Mouse (Mus musculus) adrenal gland, postnatal 4 days (tissue): ENCODE results near the gene Bcl2. TPM values are rescaled to one million over a fixed set of nuclear protein-coding genes. Genes with fewer than 3 reads are reported as not detected.

ENCODE experiments used
- DNase-seq, 2 experiments: peaks; one replicate each; pipeline ENCODE4 v3.0.0; 2021 to 2022; ENCODE audit warnings: low spot score in 2 of 2, mixed read lengths in 2 of 2
- total RNA-seq, 2 experiments: library from RNA; stranded (reverse); gene quantifications; 2 replicates each; pipeline ENCODE4 v1.2.3; 2021

The Bcl2 gene
- total RNA-seq, 2 experiments from 2014 or later, result 9.1 to 13.3 TPM

DNA sequence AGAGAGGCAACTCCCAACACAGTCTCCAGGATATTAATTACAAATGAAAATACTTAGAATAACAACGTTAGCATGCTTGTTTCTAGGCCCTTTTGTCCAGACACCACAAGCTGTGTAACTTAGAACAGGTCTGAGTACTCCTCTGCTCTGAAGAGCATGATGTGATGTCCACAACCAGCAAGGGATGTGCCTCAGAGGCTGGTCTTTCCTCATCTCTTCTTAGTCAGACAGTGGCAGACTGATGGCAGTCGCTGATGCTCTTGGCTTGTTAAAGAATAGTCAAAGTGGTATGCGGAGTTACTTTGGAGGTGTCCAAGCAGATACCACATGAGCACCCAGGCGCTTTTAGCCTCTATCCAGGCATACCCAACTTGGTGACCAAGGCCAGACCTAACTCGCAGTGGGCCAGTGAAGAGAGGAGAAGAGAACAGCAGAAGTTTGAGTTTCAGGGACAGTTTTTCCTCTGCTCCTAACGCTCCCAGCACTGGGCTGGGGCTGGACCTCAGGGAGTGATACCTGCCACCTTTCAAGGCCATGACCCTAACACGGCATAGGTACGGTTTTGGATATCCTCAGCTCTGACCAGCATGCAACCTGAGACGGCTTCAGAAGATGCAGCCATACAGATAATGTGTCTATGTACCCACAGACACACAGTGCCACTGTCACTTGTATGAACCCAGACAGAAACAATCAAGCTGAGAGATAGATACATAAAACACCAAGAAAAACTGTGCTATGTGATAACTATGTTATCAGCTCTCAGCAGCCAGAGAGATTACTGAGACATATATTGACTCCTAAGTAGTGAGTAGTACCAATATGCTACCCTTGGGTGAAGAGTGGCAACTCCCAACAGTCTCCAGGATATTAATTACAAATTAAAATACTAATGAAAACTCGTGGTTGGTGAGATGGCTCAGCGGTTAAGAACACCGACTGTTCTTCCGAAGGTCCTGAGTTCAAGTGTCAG lies 1.3 kb upstream of the Bcl2 start:
- no peak for DNase-seq

DNA sequence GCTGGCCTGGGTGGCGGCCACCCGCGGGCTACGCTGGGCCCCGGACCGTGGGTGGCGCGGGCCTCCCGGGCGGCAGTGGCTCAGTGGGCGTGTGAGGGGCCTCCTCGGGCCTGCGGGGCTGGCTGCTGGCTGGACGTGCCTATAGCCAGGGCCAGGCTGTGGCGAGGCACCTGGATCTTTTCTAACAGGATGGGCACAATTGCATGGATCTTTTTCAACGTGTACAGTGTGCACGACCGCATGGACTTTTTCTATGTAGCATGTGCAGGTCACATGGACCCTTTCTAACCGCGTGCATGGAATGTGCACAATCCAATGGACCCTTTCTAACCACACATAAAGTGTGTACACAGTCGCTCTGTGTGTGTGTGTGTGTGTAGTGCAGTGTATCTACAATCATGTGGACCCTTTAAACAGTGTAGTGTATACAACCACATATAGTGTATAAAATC lies 482 bp upstream of the Bcl2 start:
- DNase-seq, result peak in 1 of 2 experiments; percentile 8

DNA sequence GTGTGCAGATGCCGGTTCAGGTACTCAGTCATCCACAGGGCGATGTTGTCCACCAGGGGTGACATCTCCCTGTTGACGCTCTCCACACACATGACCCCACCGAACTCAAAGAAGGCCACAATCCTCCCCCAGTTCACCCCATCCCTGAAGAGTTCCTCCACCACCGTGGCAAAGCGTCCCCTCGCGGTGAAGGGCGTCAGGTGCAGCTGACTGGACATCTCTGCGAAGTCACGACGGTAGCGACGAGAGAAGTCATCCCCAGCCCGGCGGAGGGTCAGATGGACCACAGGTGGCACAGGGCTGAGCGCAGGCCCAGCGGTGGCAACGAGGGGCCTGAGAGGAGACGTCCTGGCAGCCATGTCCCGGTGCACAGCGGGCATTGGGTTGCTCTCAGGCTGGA lies 1.7 kb downstream of the Bcl2 start:
- peak in 1 of 2 experiments; percentile 21 for DNase-seq

DNA sequence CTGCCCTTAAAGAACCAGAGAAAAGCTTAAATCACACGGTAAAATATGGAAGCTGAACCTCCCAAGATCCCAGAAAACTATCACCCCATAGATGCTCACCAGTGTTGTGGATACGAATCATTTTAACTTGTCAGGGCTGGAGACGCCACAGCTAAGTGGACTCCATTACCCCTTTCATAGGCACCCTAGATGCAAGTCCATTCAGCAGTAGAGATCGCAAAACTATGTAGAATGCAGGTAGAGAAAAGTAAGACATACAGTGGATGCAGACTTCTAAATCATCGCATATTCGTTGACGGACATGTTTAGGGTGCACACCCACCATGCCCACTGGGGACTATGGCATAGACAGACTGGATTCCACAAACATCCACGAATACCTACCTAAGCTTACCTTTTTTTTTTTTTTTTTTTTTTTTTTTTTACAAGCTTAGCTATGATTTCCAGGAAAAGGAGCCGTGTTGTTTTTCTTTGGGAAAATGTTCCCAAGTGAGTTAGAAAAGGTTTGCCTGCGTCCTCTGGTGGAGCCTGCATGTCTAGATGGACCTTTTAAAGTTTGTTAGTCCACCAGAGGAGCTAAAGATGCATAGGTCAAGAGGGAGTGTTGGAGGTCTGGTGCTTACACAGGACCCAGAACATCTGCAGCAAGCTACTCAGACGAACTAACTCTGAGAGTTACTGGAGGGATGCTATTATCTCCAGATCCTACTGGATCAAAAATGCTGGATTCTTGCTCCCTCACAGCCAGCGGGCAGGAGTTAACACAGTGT lies 2.5 kb downstream of the Bcl2 start:
- DNase-seq, result no peak

DNA sequence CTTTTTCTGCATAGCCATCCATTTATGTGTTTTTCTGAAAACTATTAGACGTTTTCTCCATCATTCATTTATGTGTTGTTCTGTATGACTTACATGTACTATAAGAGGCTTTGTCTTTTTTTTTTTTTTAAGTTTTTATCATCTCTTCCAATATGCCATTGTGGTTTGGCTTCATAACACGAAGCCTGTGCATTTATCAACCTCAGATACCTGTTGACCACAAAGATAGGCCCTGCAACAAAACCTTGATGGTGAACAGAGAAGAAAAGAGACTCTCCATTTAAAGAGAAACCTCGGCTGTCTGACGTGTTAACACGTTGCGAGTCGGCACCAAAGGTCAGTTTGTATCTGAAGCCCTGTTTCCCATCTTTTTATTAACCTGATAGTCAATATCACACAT lies 3.9 kb downstream of the Bcl2 start:
- DNase-seq, result no peak

DNA sequence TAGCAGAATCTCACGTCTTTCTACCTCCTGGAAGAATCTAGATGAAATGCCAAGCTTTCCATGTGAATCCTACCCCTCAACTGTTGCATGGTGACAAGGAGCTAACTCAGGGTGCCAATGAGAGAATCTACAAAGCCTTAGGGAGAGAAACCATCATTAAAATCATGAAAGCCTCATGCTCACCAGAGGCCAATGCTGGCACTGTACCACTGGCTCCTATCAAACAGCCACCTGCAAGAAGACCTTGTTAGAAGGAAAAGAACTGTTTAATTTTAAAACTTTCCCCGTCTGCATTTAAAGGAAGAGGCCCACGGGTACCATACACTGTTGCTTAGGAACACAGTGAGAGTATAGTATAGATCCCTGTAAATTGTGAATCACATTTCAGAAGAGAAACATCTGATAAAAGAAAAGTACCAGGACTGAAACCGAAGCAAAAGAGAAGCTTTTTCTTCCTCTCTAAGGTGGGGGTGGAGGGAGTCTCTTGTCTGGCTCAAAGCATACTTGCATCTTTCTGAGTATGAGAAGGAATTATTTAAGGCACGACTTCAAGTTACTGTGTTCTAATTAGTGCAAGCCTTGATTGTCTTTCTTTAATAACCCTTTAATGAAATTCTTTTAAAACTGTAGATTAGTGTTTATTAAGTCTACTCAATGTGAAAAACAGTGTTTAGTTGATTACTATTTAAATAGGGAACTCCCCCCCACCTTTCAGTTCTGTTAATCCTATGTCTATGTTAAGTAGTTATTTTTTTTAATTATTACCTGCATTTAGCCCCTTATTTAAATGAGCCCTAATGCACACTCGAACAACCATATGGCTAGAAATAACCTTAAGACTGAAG lies 6.8 kb downstream of the Bcl2 start:
- DNase-seq, result no peak

DNA sequence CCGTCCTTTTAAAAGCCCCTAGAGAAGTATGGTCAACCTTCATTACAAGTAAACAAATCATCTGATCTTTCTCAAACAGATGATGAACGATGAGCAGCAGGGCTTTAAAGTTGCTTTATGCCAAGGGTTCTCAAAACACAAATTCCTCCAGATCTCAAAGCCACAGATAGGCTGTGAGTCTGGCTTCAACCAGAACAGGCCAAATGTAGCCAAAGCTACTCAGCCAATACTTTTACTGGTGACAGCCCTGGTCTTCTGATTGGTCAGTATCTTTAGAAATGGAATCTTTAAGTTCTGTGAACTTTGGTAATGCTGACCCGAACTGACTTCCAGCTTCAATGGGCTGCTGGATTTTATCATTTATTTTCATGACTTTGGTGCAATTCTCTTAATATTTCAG lies 10.9 kb downstream of the Bcl2 start:
- no peak for DNase-seq

DNA sequence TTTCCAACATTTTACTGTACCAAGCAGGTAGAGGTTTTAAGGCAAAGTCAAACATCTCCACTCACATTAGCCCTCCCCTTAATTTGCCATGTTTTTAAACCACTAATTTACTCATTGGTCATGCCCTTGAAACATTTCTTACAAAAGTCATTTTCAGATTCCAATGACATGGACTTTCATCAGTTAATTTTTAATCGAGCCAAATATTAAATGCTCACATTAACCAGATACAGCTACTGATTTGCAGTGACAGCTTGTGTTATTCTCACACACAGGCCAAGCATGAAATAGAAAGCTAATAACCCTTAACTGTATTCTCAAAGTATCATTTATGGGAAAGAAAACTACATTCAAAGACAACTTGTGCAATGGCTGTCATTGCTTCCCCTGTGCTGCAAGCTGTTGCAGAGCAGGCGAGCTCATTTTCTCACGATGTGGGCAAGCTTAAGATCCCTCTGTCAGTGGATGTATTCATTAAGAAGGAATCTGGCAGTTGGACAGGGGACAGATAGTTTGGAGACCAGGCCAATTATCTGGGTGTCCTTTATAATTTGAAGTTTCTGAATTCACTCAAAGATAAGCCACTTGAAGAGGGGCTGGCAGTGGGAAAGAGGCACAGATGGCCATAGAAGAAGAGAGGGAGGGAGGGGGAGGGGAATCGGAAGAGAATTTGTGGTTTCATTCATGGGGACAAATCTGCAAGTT lies 11.5 kb downstream of the Bcl2 start:
- no peak for DNase-seq

DNA sequence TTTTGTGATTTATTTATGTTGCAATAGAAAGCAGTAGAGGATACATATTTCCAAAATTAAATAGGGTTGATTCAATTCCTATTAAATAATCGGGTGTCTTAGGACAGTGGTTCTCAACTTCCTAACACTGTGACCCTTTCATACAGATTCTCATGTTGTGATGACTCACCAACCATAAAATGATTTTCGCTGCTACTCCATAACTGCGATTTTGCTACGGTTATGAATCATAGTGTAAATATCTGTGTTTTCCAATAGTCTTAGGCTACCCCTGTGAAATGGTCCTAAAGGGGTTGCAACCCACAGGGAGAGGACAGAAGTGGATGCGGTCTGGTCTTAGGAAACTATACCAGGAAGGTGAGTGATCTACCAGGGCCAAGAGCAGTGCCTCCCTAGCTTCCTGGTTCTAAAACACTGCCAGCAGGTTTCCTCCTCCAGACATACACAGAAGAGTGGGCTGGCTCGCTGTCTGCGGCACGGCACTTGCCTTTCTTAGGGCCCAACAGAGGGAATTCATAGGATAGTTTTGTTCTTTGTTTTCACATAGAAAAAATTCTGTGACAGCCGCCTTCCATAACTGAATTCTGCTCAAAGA lies 13.5 kb downstream of the Bcl2 start:
- no peak for DNase-seq

DNA sequence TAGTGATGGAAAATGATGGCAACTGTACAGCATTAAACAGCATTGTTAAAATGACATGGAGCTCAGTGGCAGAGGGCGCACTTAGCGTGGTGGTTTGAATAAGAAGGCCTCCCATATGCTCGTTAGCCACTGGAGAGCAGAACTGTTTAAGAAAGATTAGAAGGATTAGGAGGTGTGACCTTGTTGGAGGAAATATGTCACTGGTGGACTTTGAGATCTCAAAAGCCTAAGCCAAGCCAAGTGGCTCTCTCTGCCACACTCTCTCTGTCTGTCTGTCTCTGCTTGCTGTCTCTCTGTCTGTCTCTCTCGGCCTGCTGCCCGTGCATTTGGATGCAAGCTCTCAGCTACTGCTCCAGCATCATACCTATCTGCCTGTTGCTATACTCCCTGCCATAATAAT lies 17.6 kb downstream of the Bcl2 start:
- DNase-seq, result no peak

DNA sequence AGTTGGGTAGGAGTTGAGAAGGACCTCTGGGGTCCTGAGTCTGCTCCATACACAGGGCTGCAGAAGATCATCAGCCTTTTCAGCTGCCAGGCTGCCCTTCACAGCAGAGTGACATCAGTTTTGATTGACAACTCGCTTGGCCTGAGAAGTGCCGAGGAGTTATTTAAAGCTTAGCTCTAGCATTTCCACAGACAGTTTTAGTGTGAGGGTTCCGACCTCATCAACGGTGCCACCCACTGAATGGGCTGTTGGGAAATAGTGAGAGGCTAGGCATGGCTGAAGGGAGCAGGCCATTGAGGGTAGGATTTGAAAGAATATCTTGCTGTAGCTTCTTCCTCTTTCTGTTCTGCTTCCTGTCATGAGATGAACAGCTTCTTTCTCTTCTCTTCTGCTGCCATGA lies 18.4 kb downstream of the Bcl2 start:
- DNase-seq, result no peak

DNA sequence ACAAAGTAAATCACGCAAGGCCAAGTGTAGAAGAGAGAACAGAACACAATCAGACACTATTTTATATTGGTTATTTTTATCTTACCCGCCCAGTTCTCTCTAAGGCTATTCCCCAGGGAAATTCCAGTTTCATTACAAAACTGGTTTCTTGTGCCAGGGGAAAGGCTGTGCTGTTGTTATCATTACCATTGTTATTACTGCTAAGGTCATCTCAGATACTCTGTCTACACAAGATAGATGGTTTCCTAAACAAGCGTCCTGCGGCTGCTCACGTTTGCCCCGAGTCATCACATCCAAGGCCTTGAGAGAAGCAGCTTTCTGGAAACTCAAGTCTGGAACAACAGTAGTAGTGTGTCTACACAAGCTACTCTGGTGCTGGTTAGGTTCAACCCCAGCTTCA lies 19.8 kb downstream of the Bcl2 start:
- no peak for DNase-seq

DNA sequence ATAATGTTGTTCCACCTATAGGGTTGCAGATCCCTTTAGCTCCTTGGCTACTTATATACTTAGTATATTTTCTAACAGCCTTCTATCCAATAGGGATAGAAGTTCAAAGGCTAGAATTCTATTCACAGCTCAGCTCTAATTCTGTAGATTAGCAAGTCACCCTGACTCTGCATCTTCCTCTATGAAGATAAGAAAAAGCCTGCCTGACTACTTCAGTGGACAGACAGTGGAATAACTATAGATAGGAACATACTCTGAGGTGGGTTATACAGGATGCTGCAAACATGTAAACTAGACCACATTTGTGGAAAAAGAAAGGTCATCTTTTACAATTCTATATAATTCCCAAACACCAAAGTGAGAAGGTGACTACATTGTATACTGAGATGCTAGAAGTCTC lies 21.5 kb downstream of the Bcl2 start:
- DNase-seq, result no peak

DNA sequence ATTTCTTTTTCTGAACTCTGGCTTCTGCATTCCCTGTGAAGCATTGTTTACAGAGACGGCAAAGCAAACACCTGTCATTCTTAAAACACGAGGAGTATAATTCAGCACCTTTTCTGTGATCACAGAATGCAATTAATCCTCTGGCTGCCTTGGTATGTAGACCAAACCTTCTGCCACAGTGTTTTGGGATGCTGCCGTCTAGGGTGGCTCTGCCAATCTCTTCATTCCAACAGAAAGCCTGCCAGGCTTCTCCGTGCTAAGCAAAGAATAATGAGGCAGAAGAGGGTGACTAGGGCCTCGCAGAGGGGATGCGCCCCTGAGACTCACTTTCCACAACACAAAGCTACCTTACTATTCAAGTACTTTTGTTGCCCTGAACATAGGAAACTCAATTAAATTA lies 23.2 kb downstream of the Bcl2 start:
- DNase-seq, result no peak

DNA sequence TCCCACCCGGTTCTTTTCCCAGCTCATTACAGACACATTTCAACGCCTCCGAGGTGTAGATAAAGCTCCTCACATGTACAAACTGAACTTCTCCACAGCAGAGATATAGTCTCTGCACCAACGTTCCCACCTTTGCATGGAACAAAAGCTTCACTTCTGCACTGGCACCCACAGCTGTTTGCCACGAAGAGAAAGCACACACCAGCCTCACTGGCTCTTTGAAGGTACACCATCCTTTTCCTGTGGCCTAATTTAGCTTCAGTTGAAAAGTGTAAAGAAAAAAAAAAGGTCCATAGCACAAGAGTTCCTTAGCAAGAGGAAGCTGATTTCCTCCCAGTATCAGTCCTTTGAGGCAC lies 25.9 kb downstream of the Bcl2 start:
- no peak for DNase-seq

DNA sequence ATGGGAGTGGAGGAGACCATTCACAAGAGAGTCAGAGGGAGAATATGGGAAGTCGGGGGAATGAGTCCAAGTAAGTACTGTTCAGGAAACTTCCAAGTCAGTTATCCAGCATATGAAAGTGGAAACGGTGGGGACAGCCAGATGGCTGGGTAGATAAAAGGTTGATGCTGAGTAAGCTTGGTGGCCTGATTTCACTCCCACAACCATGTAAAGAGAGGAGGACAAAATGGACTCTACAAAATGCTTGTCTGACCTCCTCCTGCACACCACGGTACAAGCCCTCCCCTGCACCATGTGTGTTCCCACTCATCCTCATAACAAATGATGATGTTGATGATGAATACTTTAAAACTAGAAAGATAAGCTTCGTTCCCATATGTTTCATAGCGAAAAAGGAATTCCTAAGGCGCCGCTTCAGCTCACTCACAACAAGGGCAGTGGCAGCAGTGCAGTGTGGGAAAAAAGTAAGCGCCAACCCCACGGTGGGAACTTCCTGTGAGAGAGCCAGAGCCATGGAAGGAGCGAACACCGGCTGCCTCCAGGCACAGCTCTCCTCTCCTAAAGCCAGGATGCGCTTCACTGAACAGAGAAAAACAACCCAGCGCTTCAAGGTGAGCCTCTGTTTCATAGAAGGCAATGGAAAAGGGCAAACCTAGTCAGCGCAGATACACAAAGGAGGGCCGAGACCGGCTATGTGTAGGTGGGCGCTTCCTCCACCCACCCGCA lies 26.5 kb downstream of the Bcl2 start:
- DNase-seq, result no peak

DNA sequence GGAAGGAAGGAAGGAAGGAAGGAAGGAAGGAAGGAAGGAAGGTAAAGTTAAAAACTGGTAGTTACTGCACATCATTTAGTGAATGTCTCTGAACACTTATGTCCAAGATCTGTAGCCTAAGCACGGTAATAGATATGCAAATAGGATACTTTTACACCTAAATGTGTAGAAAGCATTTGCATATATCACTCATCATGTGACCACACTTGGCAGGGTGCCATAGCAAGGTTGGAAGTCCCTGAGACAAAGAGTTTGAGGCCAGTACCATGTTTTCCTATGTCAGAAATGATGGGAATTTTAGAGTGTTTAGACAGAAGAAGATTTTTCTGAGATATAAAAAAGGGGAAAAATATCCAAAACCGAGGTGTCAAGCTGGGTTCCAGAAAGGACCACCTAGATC lies 28.4 kb downstream of the Bcl2 start:
- no peak for DNase-seq

DNA sequence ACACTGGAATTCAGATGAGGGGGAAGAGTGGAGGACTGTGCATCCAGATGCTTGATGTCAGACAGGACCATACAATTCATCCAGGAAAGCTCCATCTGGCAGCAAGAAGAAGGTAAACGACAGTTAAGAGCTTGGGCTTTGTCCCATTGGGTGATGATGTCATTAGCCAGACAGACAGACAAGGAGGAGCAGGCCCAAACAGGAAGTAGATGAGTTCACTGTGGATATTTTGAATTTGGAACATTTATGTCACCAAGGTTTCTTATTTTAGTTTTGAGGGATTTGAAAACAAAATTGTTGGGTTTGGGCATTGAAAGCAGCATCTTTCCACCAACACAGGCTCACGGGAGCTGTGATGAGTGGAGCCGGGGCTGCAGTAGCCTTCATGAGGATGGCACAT lies 29.5 kb downstream of the Bcl2 start:
- DNase-seq, result no peak

DNA sequence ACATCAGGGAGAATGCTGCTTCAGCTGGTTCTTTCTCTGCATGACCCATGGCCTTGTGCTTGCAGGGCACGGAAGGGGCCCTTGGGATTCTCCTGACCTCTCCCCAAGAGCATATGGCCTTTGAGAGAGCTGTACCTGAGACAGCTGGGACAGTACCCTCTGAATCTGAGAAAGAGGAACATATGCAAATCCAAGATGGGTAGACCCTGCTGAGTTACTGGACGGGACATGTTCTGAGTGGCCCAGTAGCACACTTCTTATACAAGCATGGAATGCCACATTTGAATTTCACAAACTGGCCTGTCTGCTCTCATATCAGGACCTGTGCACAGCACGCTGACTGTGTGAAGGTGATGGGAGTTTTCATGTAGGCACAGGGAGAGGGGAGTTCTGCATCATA lies 31.2 kb downstream of the Bcl2 start:
- DNase-seq, result no peak
